Mouse (Mus musculus) cerebellum, adult 11 months (tissue): ENCODE measurements around the gene Tbx21.

Experiments used
- DNase-seq: peaks from one replicate; pipeline ENCODE4 v3.0.0; 2022

The Tbx21 gene

GRCm38 (mm10) chr11:97114671-97115601 is at the start of gene Tbx21:
Gene Tbx21 (minus strand): TSS chr11:97115331.
- no peak for DNase-seq

GRCm38 (mm10) chr11:97160341-97160740 is 45.2 kb upstream of the Tbx21 start:
- no peak for DNase-seq

- no peak for DNase-seq
Observed at GRCm38 (mm10) chr11:97156999-97157398, 41.9 kb upstream of the Tbx21 start.

GRCm38 (mm10) chr11:97152662-97153287 is 37.6 kb upstream of the Tbx21 start:
- no peak for DNase-seq

GRCm38 (mm10) chr11:97152023-97152426 is 36.9 kb upstream of the Tbx21 start:
- DNase-seq = peak; percentile 34

GRCm38 (mm10) chr11:97151343-97151801 is 36.2 kb upstream of the Tbx21 start, which contains the start of gene Tbkbp1:
Gene Tbkbp1 (minus strand): TSS chr11:97151495.
- DNase-seq = peak; percentile 72

- peak; percentile 82 for DNase-seq
Observed at GRCm38 (mm10) chr11:97150411-97151330, 35.5 kb upstream of the Tbx21 start.

- DNase-seq = peak; percentile 64
Observed at GRCm38 (mm10) chr11:97149995-97150410, 34.9 kb upstream of the Tbx21 start.

GRCm38 (mm10) chr11:97149026-97149425 is 33.9 kb upstream of the Tbx21 start:
- DNase-seq = no peak

- DNase-seq = no peak
Observed at GRCm38 (mm10) chr11:97148591-97148990, 33.5 kb upstream of the Tbx21 start.

- no peak for DNase-seq
Observed at GRCm38 (mm10) chr11:97147333-97147732, 32.2 kb upstream of the Tbx21 start.

GRCm38 (mm10) chr11:97146724-97147123 is 31.6 kb upstream of the Tbx21 start:
- DNase-seq = peak; percentile 69

GRCm38 (mm10) chr11:97145951-97146350 is 30.8 kb upstream of the Tbx21 start:
- DNase-seq = no peak

GRCm38 (mm10) chr11:97145320-97145719 is 30.2 kb upstream of the Tbx21 start:
- no peak for DNase-seq

- no peak for DNase-seq
Observed at GRCm38 (mm10) chr11:97143196-97143900, 28.2 kb upstream of the Tbx21 start.

GRCm38 (mm10) chr11:97142159-97142608 is 27.1 kb upstream of the Tbx21 start:
- DNase-seq = no peak

- DNase-seq = no peak
Observed at GRCm38 (mm10) chr11:97140811-97141210, 25.7 kb upstream of the Tbx21 start.

- no peak for DNase-seq
Observed at GRCm38 (mm10) chr11:97139256-97139655, 24.1 kb upstream of the Tbx21 start.

GRCm38 (mm10) chr11:97138554-97139226 is 23.6 kb upstream of the Tbx21 start:
- DNase-seq = peak; percentile 41

GRCm38 (mm10) chr11:97133270-97133669 is 18.1 kb upstream of the Tbx21 start:
- no peak for DNase-seq

GRCm38 (mm10) chr11:97132185-97132584 is 17.1 kb upstream of the Tbx21 start:
- DNase-seq = no peak
